Mouse (Mus musculus) erythroblast, embryonic 14.5 days (primary cell): Measurements from ENCODE around the gene Il21r. TPM values are rescaled to one million over a fixed set of nuclear protein-coding genes. Genes with fewer than 3 reads are reported as not detected.

Source experiments
- H3K27me3 ChIP-seq: 2 replicates; pipeline ENCODE4 v1.6.1; 2012; ENCODE audit warnings: inconsistent platforms; ENCODE audit not compliant: control insufficient read depth
- H3K36me3 ChIP-seq: 2 replicates; pipeline ENCODE4 v1.6.1; 2012; ENCODE audit warnings: mild to moderate bottlenecking, inconsistent platforms; ENCODE audit not compliant: control insufficient read depth
- H3K4me1 ChIP-seq: 2 replicates; pipeline ENCODE4 v1.6.1; 2012; ENCODE audit warnings: inconsistent platforms; ENCODE audit not compliant: control insufficient read depth
- H3K4me3 ChIP-seq: replicated peaks from 2 replicates; pipeline ENCODE3; 2012; ENCODE audit warnings: moderate library complexity, mild to moderate bottlenecking, inconsistent platforms
- H3K9me3 ChIP-seq: 2 replicates; pipeline ENCODE4 v1.6.1; 2012; ENCODE audit warnings: low read length, inconsistent platforms, mixed read lengths; ENCODE audit not compliant: control insufficient read depth
- GATA1 ChIP-seq: IDR thresholded peaks from 2 replicates; pipeline ENCODE4 v1.6.1; 2012; ENCODE audit warnings: low read length, inconsistent platforms, mixed read lengths
- TAL1 ChIP-seq: IDR thresholded peaks from 3 replicates; pipeline ENCODE4 v1.6.1; 2012; ENCODE audit warnings: low read length, inconsistent platforms, mixed read lengths
- polyA plus RNA-seq: library from polyadenylated mRNA; stranded (reverse); fragments of >175 nt; gene quantifications from 2 replicates; pipeline ENCODE4 v1.2.3, GENCODE M21; 2012

The Il21r gene
- polyA plus RNA-seq, 1 experiment, result 0.05 TPM

- TF ChIP-seq TAL1 (no peak), GATA1 (no peak)
- Histone ChIP-seq H3K4me3 (no peak overlapping the region), H3K4me1 (no peaks in the 10 kb centered on the region)
Observed at GRCm38 (mm10) chr7:125625219-125625618, 22.0 kb downstream of the Il21r start.

GRCm38 (mm10) chr7:125625829-125626228, 22.6 kb downstream of the Il21r start:
- H3K9me3 ChIP-seq, result peaks cover 6% of the 10 kb centered on the region
- no peaks in the 10 kb centered on the region for H3K36me3 ChIP-seq
- no peak overlapping the region for H3K4me3 ChIP-seq
- H3K27me3 ChIP-seq, result no peaks in the 10 kb centered on the region
- no peak for TF ChIP-seq GATA1
- no peak for TF ChIP-seq TAL1
- H3K4me1 ChIP-seq, result no peaks in the 10 kb centered on the region

More at GRCm38 (mm10) chr7:125625219-125625618, 22.0 kb downstream of the Il21r start:
- H3K36me3 ChIP-seq, result no peaks in the 10 kb centered on the region
- H3K27me3 ChIP-seq, result no peaks in the 10 kb centered on the region
- H3K9me3 ChIP-seq, result peaks cover 6% of the 10 kb centered on the region

- Histone ChIP-seq H3K27me3 (no peaks in the 10 kb centered on the region), H3K4me1 (no peaks in the 10 kb centered on the region), H3K9me3 (peaks cover 6% of the 10 kb centered on the region), H3K4me3 (no peak overlapping the region), H3K36me3 (no peaks in the 10 kb centered on the region)
- TF ChIP-seq TAL1 (no peak), GATA1 (no peak)
Observed at GRCm38 (mm10) chr7:125630317-125630716, 27.1 kb downstream of the Il21r start.

GRCm38 (mm10) chr7:125630989-125631388, 27.8 kb downstream of the Il21r start:
- Histone ChIP-seq H3K36me3 (no peaks in the 10 kb centered on the region), H3K27me3 (no peaks in the 10 kb centered on the region; the same call in 1 of the 2 replicates), H3K9me3 (peaks cover 6% of the 10 kb centered on the region), H3K4me3 (no peak overlapping the region), H3K4me1 (no peaks in the 10 kb centered on the region)
- no peak for TF ChIP-seq GATA1
- TF ChIP-seq TAL1, result no peak

GRCm38 (mm10) chr7:125637220-125638140, 34.3 kb downstream of the Il21r start:
- no peaks in the 10 kb centered on the region for H3K4me1 ChIP-seq
- no peaks in the 10 kb centered on the region for H3K9me3 ChIP-seq
- no peaks in the 10 kb centered on the region; the same call in 1 of the 2 replicates for H3K27me3 ChIP-seq
- TF ChIP-seq GATA1 (no peak), TAL1 (no peak)
- H3K4me3 ChIP-seq, result no peak overlapping the region
- H3K36me3 ChIP-seq, result peaks cover 32% of the 10 kb centered on the region

GRCm38 (mm10) chr7:125638376-125638775, 35.1 kb downstream of the Il21r start:
- Histone ChIP-seq H3K36me3 (peaks cover 41% of the 10 kb centered on the region), H3K4me3 (no peak overlapping the region), H3K4me1 (no peaks in the 10 kb centered on the region), H3K9me3 (no peaks in the 10 kb centered on the region), H3K27me3 (no peaks in the 10 kb centered on the region; the same call in 1 of the 2 replicates)
- TF ChIP-seq GATA1, result no peak

GRCm38 (mm10) chr7:125638870-125639386, 35.7 kb downstream of the Il21r start:
- TF ChIP-seq TAL1, result no peak
- TF ChIP-seq GATA1, result no peak
- no peaks in the 10 kb centered on the region for H3K4me1 ChIP-seq
- H3K36me3 ChIP-seq, result peaks cover 46% of the 10 kb centered on the region
- no peaks in the 10 kb centered on the region for H3K9me3 ChIP-seq
- H3K27me3 ChIP-seq, result no peaks in the 10 kb centered on the region; the same call in 1 of the 2 replicates
- no peak overlapping the region for H3K4me3 ChIP-seq

GRCm38 (mm10) chr7:125643880-125644279, 40.7 kb downstream of the Il21r start:
- H3K9me3 ChIP-seq, result no peaks in the 10 kb centered on the region
- peaks cover 96% of the 10 kb centered on the region for H3K36me3 ChIP-seq
- H3K27me3 ChIP-seq, result no peaks in the 10 kb centered on the region
- TF ChIP-seq TAL1 (no peak), GATA1 (no peak)
- H3K4me1 ChIP-seq, result no peaks in the 10 kb centered on the region
- no peak overlapping the region for H3K4me3 ChIP-seq

- TF ChIP-seq TAL1 (no peak), GATA1 (no peak)
- Histone ChIP-seq H3K36me3 (peaks cover 100% of the 10 kb centered on the region), H3K4me3 (no peak overlapping the region), H3K9me3 (no peaks in the 10 kb centered on the region), H3K27me3 (no peaks in the 10 kb centered on the region), H3K4me1 (no peaks in the 10 kb centered on the region)
Observed at GRCm38 (mm10) chr7:125645413-125645812, 42.2 kb downstream of the Il21r start.
